Mouse (Mus musculus): ENCODE measurements at regions not wholly inside any gene's neighbourhood (a gene's known extent, or its start where the extent isn't known, plus 50 kb on each side); places are given as distances from the start of the nearest gene placed in this dataset.

DNA sequence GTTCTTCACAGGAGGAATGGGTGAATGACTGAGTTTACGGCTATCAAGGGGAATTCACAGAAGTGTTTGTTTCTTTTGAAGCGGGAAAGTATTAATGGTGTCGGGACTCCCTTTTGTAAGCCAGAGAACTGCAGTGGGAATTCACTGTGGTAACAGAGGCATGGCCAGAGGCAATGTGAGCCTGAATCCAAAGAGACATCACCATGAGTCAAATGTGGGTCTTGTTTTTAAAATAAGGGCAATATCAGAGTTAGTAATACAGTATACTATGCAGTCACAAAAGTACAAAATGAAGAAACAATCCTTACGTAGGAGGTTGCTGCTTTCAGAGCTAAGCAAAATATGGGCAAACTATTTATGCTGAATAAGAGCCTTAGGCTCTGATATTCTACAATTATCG, 137.3 kb upstream of the Tnfaip3 start:
- H3K4me1 ChIP-seq (ENCODE audit: control insufficient read depth, insufficient read depth, low read length): no peaks in the 10 kb centered on the region
- no peak overlapping the region for H3K4me3 ChIP-seq (replicated peaks; ENCODE audit: extremely low read depth, low read depth, low read length)
- TF ChIP-seq POLR2A (IDR thresholded peaks at IDR 0.05; ENCODE audit: borderline replicate concordance, extremely low read depth, low read depth, low read length): no peak
- TF ChIP-seq CTCF (IDR thresholded peaks at IDR 0.05; ENCODE audit: insufficient read depth, low read length): no peak
- WGBS: 90% methylated on average over 5 of the region's 5 CpGs
- DNase-seq: no peak

DNA sequence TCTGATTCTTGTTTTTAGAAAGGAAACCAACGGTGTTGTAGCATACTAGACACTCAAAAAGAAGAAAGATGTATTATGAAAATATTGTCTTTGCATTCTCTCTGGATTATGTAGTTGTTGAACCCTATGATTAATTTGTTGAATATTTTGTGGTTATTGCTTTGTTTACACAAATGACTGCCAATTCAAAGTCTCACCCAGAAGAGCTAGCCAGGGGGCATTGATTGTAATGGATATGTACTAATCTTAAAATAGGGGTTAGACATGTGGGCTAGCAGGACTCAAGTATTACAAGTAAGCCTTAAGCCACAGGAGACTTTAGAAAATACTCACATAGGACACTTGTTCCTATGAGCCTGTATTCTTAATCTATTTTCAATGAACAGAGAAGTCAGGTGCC, 135.3 kb upstream of the Tnfaip3 start:
- WGBS: 67% methylated on average over 1 of the region's 1 CpGs
- H3K4me1 ChIP-seq (ENCODE audit: control insufficient read depth, insufficient read depth, low read length): no peaks in the 10 kb centered on the region
- TF ChIP-seq POLR2A (IDR thresholded peaks at IDR 0.05; ENCODE audit: borderline replicate concordance, extremely low read depth, low read depth, low read length) (no peak), CTCF (IDR thresholded peaks at IDR 0.05; ENCODE audit: insufficient read depth, low read length) (no peak)
- no peak overlapping the region for H3K4me3 ChIP-seq (replicated peaks; ENCODE audit: extremely low read depth, low read depth, low read length)
- no peak for DNase-seq

DNA sequence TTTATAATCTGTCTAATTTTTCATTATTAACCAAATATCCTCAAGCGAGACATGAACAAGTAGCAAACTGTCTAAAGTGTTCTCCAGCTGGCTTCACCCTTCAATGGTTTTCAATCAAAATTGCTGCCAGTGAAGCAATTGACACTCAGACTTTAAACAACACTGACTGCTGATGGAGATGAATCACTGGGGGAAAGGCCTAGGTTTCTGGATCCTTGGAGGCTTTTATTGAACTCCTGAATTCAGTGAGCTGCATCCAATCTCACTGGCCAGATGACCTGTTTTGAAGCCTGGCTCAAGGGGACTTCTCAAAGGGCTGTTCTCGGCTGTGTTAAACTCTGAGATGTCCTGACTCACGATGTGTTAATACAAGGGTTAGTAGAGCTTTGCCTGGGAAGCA, 134.5 kb upstream of the Tnfaip3 start:
- WGBS: 84% methylated on average over 3 of the region's 3 CpGs
- DNase-seq: no peak
- no peaks in the 10 kb centered on the region for H3K4me1 ChIP-seq (ENCODE audit: control insufficient read depth, insufficient read depth, low read length)

DNA sequence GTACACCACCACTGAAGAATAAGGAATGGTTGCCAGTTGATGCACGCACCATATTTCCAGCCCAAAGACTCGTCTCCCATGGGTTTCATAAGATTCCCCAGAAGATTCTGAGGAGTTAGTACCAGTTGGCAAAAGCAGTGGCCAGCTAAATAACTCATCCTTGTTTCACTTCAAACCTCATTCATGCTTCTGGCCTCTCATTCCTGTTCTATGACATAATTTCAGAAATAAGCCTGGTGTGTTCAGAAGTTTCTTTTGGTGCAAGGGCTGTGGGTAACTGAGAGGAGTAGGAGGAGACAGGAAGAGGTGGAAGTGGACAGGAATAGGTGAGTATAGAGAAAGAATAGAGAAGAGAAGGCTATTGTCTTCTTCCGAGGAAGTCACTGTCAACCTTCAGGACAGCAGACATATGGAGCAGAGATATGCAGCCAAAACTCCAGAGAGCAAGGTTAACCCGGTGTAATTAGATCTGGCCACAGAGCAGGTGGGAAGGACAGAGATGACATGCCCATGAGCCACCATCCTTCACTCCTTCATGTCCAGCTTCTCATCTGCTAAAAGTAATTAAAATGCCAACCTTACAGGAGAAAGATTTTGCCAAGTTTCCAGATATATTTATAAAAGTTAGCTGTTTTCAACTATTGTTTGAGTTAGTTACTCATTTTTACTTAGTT, 133.9 kb upstream of the Tnfaip3 start:
- WGBS: 58% methylated on average over 4 of the region's 4 CpGs
- Histone ChIP-seq H3K4me1 (ENCODE audit: control insufficient read depth, insufficient read depth, low read length) (no peaks in the 10 kb centered on the region), H3K4me3 (replicated peaks; ENCODE audit: extremely low read depth, low read depth, low read length) (no peak overlapping the region)
- TF ChIP-seq CTCF (IDR thresholded peaks at IDR 0.05; ENCODE audit: insufficient read depth, low read length) (no peak), POLR2A (IDR thresholded peaks at IDR 0.05; ENCODE audit: borderline replicate concordance, extremely low read depth, low read depth, low read length) (no peak)
- no peak for DNase-seq

More for the DNA sequence above, 134.5 kb upstream of the Tnfaip3 start:
- no peak for TF ChIP-seq CTCF (IDR thresholded peaks at IDR 0.05; ENCODE audit: insufficient read depth, low read length)
- no peak for TF ChIP-seq POLR2A (IDR thresholded peaks at IDR 0.05; ENCODE audit: borderline replicate concordance, extremely low read depth, low read depth, low read length)
- no peak overlapping the region for H3K4me3 ChIP-seq (replicated peaks; ENCODE audit: extremely low read depth, low read depth, low read length)

DNA sequence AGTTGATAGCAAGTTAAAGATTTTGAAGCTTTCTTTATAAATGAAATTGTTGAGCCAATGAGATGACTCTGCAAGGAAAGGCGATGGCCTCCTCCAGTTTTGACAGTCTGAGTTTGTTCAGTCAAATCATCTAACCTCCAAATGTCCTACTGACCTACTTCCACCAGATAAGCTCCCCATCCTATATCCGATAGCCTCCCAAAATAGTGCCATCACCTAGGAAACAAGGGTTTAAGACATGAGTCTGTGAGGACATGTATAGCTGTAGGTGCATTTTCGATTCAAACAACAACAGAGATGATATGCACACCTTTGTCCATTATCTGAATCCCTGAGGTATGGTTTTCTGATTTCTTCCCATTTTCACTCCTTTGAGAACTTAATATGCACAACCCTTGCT, 126.0 kb upstream of the Tnfaip3 start:
- WGBS: 94% methylated on average over 3 of the region's 3 CpGs
- Histone ChIP-seq H3K4me1 (ENCODE audit: control insufficient read depth, insufficient read depth, low read length) (no peaks in the 10 kb centered on the region), H3K4me3 (replicated peaks; ENCODE audit: extremely low read depth, low read depth, low read length) (no peak overlapping the region)
- TF ChIP-seq POLR2A (IDR thresholded peaks at IDR 0.05; ENCODE audit: borderline replicate concordance, extremely low read depth, low read depth, low read length) (no peak), CTCF (IDR thresholded peaks at IDR 0.05; ENCODE audit: insufficient read depth, low read length) (no peak)
- DNase-seq: no peak

- WGBS: 45% methylated on average over 5 of the region's 5 CpGs
- TF ChIP-seq POLR2A (IDR thresholded peaks at IDR 0.05; ENCODE audit: borderline replicate concordance, extremely low read depth, low read depth, low read length): no peak
Observed at GRCm38 (mm10) chr10:19140628-19141027, 125.2 kb upstream of the Tnfaip3 start.

DNA sequence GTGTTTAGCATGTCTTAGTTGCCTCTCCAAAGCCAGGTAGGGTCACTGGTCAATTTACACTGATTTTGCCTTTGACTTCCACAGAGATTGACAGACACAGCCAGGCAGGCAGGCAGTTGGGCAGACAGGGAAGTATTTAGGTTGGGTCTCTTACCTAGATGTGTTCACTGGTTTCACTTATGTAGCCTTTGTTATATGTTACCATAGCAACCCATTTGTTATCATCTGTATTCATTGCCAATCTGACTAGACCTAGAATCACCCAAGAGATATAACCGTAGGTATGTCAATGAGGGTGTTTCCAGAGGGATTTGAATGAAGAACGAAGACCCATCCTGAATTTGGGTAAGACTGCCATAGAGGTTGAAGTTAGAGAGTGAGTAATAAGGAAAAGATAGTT, 123.8 kb upstream of the Tnfaip3 start:
- no peak for TF ChIP-seq POLR2A (IDR thresholded peaks at IDR 0.05; ENCODE audit: borderline replicate concordance, extremely low read depth, low read depth, low read length)
- no peak for TF ChIP-seq CTCF (IDR thresholded peaks at IDR 0.05; ENCODE audit: insufficient read depth, low read length)
- WGBS: 77% methylated on average over 2 of the region's 2 CpGs
- DNase-seq: no peak
- Histone ChIP-seq H3K4me3 (replicated peaks; ENCODE audit: extremely low read depth, low read depth, low read length) (no peak overlapping the region), H3K4me1 (ENCODE audit: control insufficient read depth, insufficient read depth, low read length) (no peaks in the 10 kb centered on the region)

More at GRCm38 (mm10) chr10:19140628-19141027, 125.2 kb upstream of the Tnfaip3 start:
- DNase-seq: no peak
- H3K4me1 ChIP-seq (ENCODE audit: control insufficient read depth, insufficient read depth, low read length): no peaks in the 10 kb centered on the region
- no peak overlapping the region for H3K4me3 ChIP-seq (replicated peaks; ENCODE audit: extremely low read depth, low read depth, low read length)

DNA sequence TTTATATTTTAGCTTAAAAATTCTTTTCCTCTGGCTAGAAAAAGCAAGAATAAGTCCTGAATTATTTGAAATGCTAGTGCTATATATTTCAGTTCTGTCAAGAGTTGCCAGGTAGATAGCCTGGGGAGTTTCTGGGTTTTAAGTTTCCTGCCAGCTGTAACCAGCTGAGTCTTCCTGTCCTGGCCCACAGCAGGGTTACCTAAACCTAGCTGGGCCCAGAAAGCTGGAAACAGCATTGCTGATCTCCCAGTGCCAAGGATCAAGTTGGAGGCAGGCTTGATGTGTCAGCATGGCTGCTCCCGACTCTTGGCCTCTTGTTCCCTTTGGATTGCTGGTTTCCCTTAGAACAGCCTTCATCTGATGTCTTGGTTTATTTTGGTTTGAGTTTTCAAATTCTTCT, 122.8 kb upstream of the Tnfaip3 start:
- H3K4me1 ChIP-seq (ENCODE audit: control insufficient read depth, insufficient read depth, low read length): no peaks in the 10 kb centered on the region
- 85% methylated on average over 1 of the region's 1 CpGs for WGBS
- DNase-seq: no peak

DNA sequence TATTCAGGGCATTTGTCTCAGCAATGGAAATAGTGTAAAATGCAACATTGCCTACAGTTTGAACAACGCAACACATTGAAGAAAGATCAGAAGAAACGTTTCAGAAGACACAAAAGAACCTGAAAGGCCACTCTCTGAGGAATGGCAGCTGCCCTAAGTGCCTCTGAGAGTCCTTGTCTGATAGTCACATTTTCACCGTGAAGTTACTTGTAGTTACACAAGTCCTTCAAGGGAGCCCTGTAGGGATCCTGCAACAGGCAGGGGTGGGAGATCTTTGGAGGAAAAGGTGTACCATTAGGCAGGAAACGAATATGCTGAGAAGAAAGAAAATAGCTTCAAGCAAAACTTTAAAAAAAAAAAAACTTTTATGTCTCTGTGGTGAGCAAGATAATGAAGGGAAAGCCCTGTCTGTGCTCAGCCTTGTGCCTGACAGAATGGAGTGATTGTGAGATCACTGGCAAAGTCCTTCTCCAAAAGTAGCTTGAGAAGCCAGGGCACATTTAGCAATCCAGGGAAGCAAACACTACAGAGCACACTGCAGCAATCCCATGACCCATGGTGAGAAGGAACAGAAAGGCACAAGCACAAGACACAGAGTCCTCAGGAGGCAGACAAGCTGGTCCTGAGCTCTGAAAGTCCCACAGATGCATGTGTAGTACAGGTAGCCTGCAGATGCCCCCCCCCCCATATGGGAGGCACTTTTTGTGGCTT, 112.3 kb upstream of the Tnfaip3 start:
- DNase-seq: no peak
- peaks cover 10% of the 10 kb centered on the region for H3K4me1 ChIP-seq (ENCODE audit: control insufficient read depth, insufficient read depth, low read length)
- no peak overlapping the region for H3K4me3 ChIP-seq (replicated peaks; ENCODE audit: extremely low read depth, low read depth, low read length)
- 59% methylated on average over 4 of the region's 4 CpGs for WGBS
- TF ChIP-seq POLR2A (IDR thresholded peaks at IDR 0.05; ENCODE audit: borderline replicate concordance, extremely low read depth, low read depth, low read length) (no peak), CTCF (IDR thresholded peaks at IDR 0.05; ENCODE audit: insufficient read depth, low read length) (no peak)

More for the DNA sequence above, 122.8 kb upstream of the Tnfaip3 start:
- TF ChIP-seq CTCF (IDR thresholded peaks at IDR 0.05; ENCODE audit: insufficient read depth, low read length) (no peak), POLR2A (IDR thresholded peaks at IDR 0.05; ENCODE audit: borderline replicate concordance, extremely low read depth, low read depth, low read length) (no peak)
- H3K4me3 ChIP-seq (replicated peaks; ENCODE audit: extremely low read depth, low read depth, low read length): no peak overlapping the region

GRCm38 (mm10) chr10:19126922-19127321, 111.5 kb upstream of the Tnfaip3 start:
- WGBS: 25% methylated on average over 2 of the region's 2 CpGs
- Histone ChIP-seq H3K4me3 (replicated peaks; ENCODE audit: extremely low read depth, low read depth, low read length) (no peak overlapping the region), H3K4me1 (ENCODE audit: control insufficient read depth, insufficient read depth, low read length) (peaks cover 11% of the 10 kb centered on the region)
- TF ChIP-seq POLR2A (IDR thresholded peaks at IDR 0.05; ENCODE audit: borderline replicate concordance, extremely low read depth, low read depth, low read length) (no peak), CTCF (IDR thresholded peaks at IDR 0.05; ENCODE audit: insufficient read depth, low read length) (no peak)
- no peak for DNase-seq
